Mouse (Mus musculus) hindbrain, embryonic 12.5 days (tissue): ENCODE measurements around the gene Mn1. TPM values are rescaled to one million over a fixed set of nuclear protein-coding genes. Genes with fewer than 3 reads are reported as not detected.

Experiments
- ATAC-seq: fragments of 200-750 bp; cut with Nextera tagmentation; 2 replicates; pipeline ENCODE4 v1.8.0; 2017; ENCODE audit warnings: moderate TSS enrichment; ENCODE audit not compliant: low FRiP score
- H3K27ac ChIP-seq: fragments of 300-500 bp; sonication (generic); 2 replicates; pipeline ENCODE4 v1.5.1; 2016; ENCODE audit warnings: mild to moderate bottlenecking
- H3K27me3 ChIP-seq: fragments of 300-500 bp; sonication (generic); 2 replicates; pipeline ENCODE4 v1.6.1; 2016; ENCODE audit warnings: mild to moderate bottlenecking
- H3K36me3 ChIP-seq: fragments of 300-500 bp; sonication (generic); 2 replicates; pipeline ENCODE4 v1.6.1; 2016; ENCODE audit warnings: mild to moderate bottlenecking
- H3K4me1 ChIP-seq: fragments of 300-500 bp; sonication (generic); 2 replicates; pipeline ENCODE4 v1.6.1; 2016
- H3K4me2 ChIP-seq: fragments of 300-500 bp; sonication (generic); replicated peaks from 2 replicates; pipeline ENCODE4 v1.6.1; 2016; ENCODE audit warnings: mild to moderate bottlenecking
- H3K4me3 ChIP-seq: fragments of 300-500 bp; sonication (generic); 2 replicates; pipeline ENCODE4 v1.5.1; 2016; ENCODE audit warnings: mild to moderate bottlenecking
- H3K9ac ChIP-seq: fragments of 300-500 bp; sonication (generic); 2 replicates; pipeline ENCODE4 v1.6.1; 2016; ENCODE audit warnings: mild to moderate bottlenecking, moderate library complexity
- H3K9me3 ChIP-seq: fragments of 300-500 bp; sonication (generic); replicated peaks from 2 replicates; pipeline ENCODE4 v1.6.1; 2016; ENCODE audit warnings: mild to moderate bottlenecking
- WGBS: fragments of 180-500 bp; shearing (Covaris S2); methylation state at CpG from one replicate; pipeline ENCODE4 v1.1.7; 2016; 5-methylcytosine and 5-hydroxymethylcytosine counted together
- polyA plus RNA-seq: library from polyadenylated mRNA; unstranded; fragments of >200 nt; fragmentation: Nextera tagmentation; extraction: Ambion mirVana; gene quantifications from 2 replicates; pipeline ENCODE4 v1.2.1, GENCODE M21; 2016

The Mn1 gene
- polyA plus RNA-seq, 1 experiment from 2014 or later = 62.7 TPM

- Histone ChIP-seq H3K9ac (no peak overlapping the region), H3K36me3 (no peaks in the 10 kb centered on the region), H3K4me2 (no peak overlapping the region), H3K9me3 (no peaks in the 10 kb centered on the region), H3K4me3 (no peak overlapping the region), H3K4me1 (peaks cover 17% of the 10 kb centered on the region), H3K27ac (no peak overlapping the region), H3K27me3 (peaks cover 36% of the 10 kb centered on the region)
- no peak for ATAC-seq
- WGBS = 70% methylated on average over 13 of the region's 13 CpGs
These were observed 84.7 kb downstream of the Mn1 start for GRCm38 (mm10) chr5:111501691-111502441.

GRCm38 (mm10) chr5:111505241-111505640, 88.1 kb downstream of the Mn1 start:
- Histone ChIP-seq H3K9me3 (no peaks in the 10 kb centered on the region), H3K4me2 (no peak overlapping the region), H3K27me3 (peaks cover 24% of the 10 kb centered on the region), H3K27ac (no peak overlapping the region), H3K4me1 (peaks cover 39% of the 10 kb centered on the region), H3K36me3 (no peaks in the 10 kb centered on the region), H3K9ac (no peak overlapping the region), H3K4me3 (no peak overlapping the region)
- WGBS = 89% methylated on average over 6 of the region's 6 CpGs
- no peak for ATAC-seq

- Histone ChIP-seq H3K4me1 (peaks cover 44% of the 10 kb centered on the region), H3K4me2 (no peak overlapping the region), H3K4me3 (no peak overlapping the region), H3K27ac (no peak overlapping the region), H3K9ac (no peak overlapping the region), H3K36me3 (no peaks in the 10 kb centered on the region), H3K27me3 (peaks cover 24% of the 10 kb centered on the region), H3K9me3 (no peaks in the 10 kb centered on the region)
- WGBS = 86% methylated on average over 6 of the region's 6 CpGs
- ATAC-seq = no peak
These were observed 88.7 kb downstream of the Mn1 start for GRCm38 (mm10) chr5:111505824-111506223.

GRCm38 (mm10) chr5:111506410-111506809, 89.2 kb downstream of the Mn1 start:
- Histone ChIP-seq H3K27ac (0 out of 2 replicates have a peak overlapping the region, but pooled peaks have one; percentile 23), H3K9me3 (no peaks in the 10 kb centered on the region), H3K4me1 (peaks cover 48% of the 10 kb centered on the region), H3K4me2 (0 out of 2 replicates have a peak overlapping the region, but pooled peaks have one; percentile 4), H3K27me3 (peaks cover 20% of the 10 kb centered on the region), H3K36me3 (no peaks in the 10 kb centered on the region), H3K9ac (no peak overlapping the region), H3K4me3 (no peak overlapping the region)
- 12% methylated on average over 12 of the region's 12 CpGs for WGBS
- no peak for ATAC-seq

Other genes with a start within 250 kb of the Mn1 start
- 100 and 111 TPM in 2 replicates for gene Pitpnb, start 86.6 kb upstream of the Mn1 start, polyA plus RNA-seq